Comparison of ENCODE assay signal across 10 mouse cellular contexts in genomic region chr12:116049236-116049635, GRCm38 (mm10). TPM values are rescaled to one million over a fixed set of nuclear protein-coding genes. Genes with fewer than 3 reads are reported as not detected.
DNase-seq lines count a peak whose midpoint lies in the region; ATAC-seq lines count a peak whose summit lies in the region.
"Had no signal": no experiment of that assay in that cellular context is flagged by ENCODE, and none has a peak within 500 bp of the region (broad histone marks: within the 10 kb centered on the region; RNA-seq: fewer than 3 reads in every experiment).

No protein-coding gene starts in this region.

- H3K9ac ChIP-seq in kidney, embryonic 16.5 days (replicated peaks; ENCODE audit: low read length), result peak overlapping the region; percentile 96
- no peak overlapping the region for H3K9ac ChIP-seq in hindbrain, embryonic 15.5 days
- H3K9ac ChIP-seq in neural tube, embryonic 12.5 days, result peak overlapping the region; percentile 93; the same call in 1 of the 2 replicates

- DNase-seq in kidney, adult 11 months, result no peak
- DNase-seq in embryonic facial prominence, embryonic 10.5 days (ENCODE audit: low spot score), result no peak
- no peak for DNase-seq in left cerebral cortex, adult 9 months (ENCODE audit: low spot score in 2 of 2)
- DNase-seq in thymus, postnatal 36 days, result no peak
- no peak for DNase-seq in gastrocnemius, adult 8-10 months (ENCODE audit: low spot score in 2 of 2)
- DNase-seq: cerebellum, adult 2 months; liver, embryonic 13.5 days had no signal

- no peaks in the 10 kb centered on the region for H3K9me3 ChIP-seq in kidney, embryonic 16.5 days (ENCODE audit: low read length)
- H3K9me3 ChIP-seq in embryonic facial prominence, embryonic 10.5 days, result no peaks in the 10 kb centered on the region; the same call in 1 of the 2 replicates
- no peaks in the 10 kb centered on the region for H3K9me3 ChIP-seq in hindbrain, embryonic 15.5 days
- peaks cover 1% of the 10 kb centered on the region; the same call in 1 of the 2 replicates for H3K9me3 ChIP-seq in neural tube, embryonic 12.5 days
- H3K9me3 ChIP-seq: liver, embryonic 13.5 days had no signal

- no peaks in the 10 kb centered on the region for H3K27me3 ChIP-seq in kidney, embryonic 16.5 days (ENCODE audit: insufficient read depth, low read length)
- H3K27me3 ChIP-seq in embryonic facial prominence, embryonic 10.5 days (replicated peaks; ENCODE audit: low read depth, poor library complexity, severe bottlenecking), result no peaks in the 10 kb centered on the region
- H3K27me3 ChIP-seq in hindbrain, embryonic 15.5 days, result no peaks in the 10 kb centered on the region
- H3K27me3 ChIP-seq in neural tube, embryonic 12.5 days (replicated peaks), result no peaks in the 10 kb centered on the region
- H3K27me3 ChIP-seq: liver, embryonic 13.5 days had no signal

- peaks cover 17% of the 10 kb centered on the region for H3K36me3 ChIP-seq in kidney, embryonic 16.5 days (ENCODE audit: insufficient read depth, low read length)
- H3K36me3 ChIP-seq in embryonic facial prominence, embryonic 10.5 days (replicated peaks), result peaks cover 51% of the 10 kb centered on the region
- H3K36me3 ChIP-seq in hindbrain, embryonic 15.5 days, result peaks cover 23% of the 10 kb centered on the region
- H3K36me3 ChIP-seq in neural tube, embryonic 12.5 days, result peaks cover 37% of the 10 kb centered on the region
- H3K36me3 ChIP-seq: liver, embryonic 13.5 days had no signal

- H3K4me2 ChIP-seq in kidney, embryonic 16.5 days (replicated peaks; ENCODE audit: low read depth, low read length), result peak overlapping the region; percentile 76
- H3K4me2 ChIP-seq in hindbrain, embryonic 15.5 days, result peak overlapping the region; percentile 66
- H3K4me2 ChIP-seq in neural tube, embryonic 12.5 days (replicated peaks), result peak overlapping the region; percentile 76

- peaks cover 17% of the 10 kb centered on the region for H3K4me1 ChIP-seq in kidney, embryonic 16.5 days (ENCODE audit: insufficient read depth, low read length)
- H3K4me1 ChIP-seq in embryonic facial prominence, embryonic 10.5 days, result peaks cover 15% of the 10 kb centered on the region
- peaks cover 27% of the 10 kb centered on the region for H3K4me1 ChIP-seq in hindbrain, embryonic 15.5 days (replicated peaks)
- peaks cover 13% of the 10 kb centered on the region for H3K4me1 ChIP-seq in neural tube, embryonic 12.5 days

- no peak overlapping the region for H3K27ac ChIP-seq in kidney, embryonic 16.5 days (ENCODE audit: low read length)
- H3K27ac ChIP-seq in embryonic facial prominence, embryonic 10.5 days (replicated peaks), result 0 out of 2 replicates have a peak overlapping the region, but pooled peaks have one; percentile 99
- H3K27ac ChIP-seq in hindbrain, embryonic 15.5 days (replicated peaks), result no peak overlapping the region
- no peak overlapping the region for H3K27ac ChIP-seq in neural tube, embryonic 12.5 days
- H3K27ac ChIP-seq: liver, embryonic 13.5 days had no signal

- 70% methylated on average over 3 of the region's 3 CpGs for WGBS in kidney, embryonic 16.5 days
- WGBS in embryonic facial prominence, embryonic 10.5 days, result 80% methylated on average over 3 of the region's 3 CpGs
- 92% methylated on average over 3 of the region's 3 CpGs for WGBS in hindbrain, embryonic 15.5 days
- WGBS in neural tube, embryonic 12.5 days, result 90% methylated on average over 3 of the region's 3 CpGs

- peak overlapping the region; percentile 83; the same call in 1 of the 2 replicates for H3K4me3 ChIP-seq in kidney, embryonic 16.5 days (ENCODE audit: low read length)
- peak overlapping the region; percentile 87 for H3K4me3 ChIP-seq in embryonic facial prominence, embryonic 10.5 days
- H3K4me3 ChIP-seq in hindbrain, embryonic 15.5 days, result peak overlapping the region; percentile 92; the same call in 1 of the 2 replicates
- no peak overlapping the region for H3K4me3 ChIP-seq in neural tube, embryonic 12.5 days

- ATAC-seq in kidney, embryonic 16.5 days (ENCODE audit: low FRiP score, low TSS enrichment), result no peak
- ATAC-seq in hindbrain, embryonic 15.5 days (ENCODE audit: low FRiP score, low read depth), result no peak
- ATAC-seq in neural tube, embryonic 12.5 days (ENCODE audit: low FRiP score, low read depth), result no peak

RNA-seq across cellular contexts. Expression of gene Zfp386, which starts 1.7 kb away (rescaled TPM):
- polyA plus RNA-seq in kidney, embryonic 16.5 days (2015; fragmentation: Nextera tagmentation; extraction: Ambion mirVana), result 46.9 and 51.8 TPM in 2 replicates
- polyA plus RNA-seq in embryonic facial prominence, embryonic 10.5 days (2016; fragmentation: Nextera tagmentation; extraction: Ambion mirVana), result 61.0 and 65.0 TPM in 2 replicates
- polyA plus RNA-seq in hindbrain, embryonic 15.5 days (2015; fragmentation: Nextera tagmentation; extraction: Ambion mirVana), result 48.1 and 49.3 TPM in 2 replicates
- polyA plus RNA-seq in neural tube, embryonic 12.5 days (2016; fragmentation: Nextera tagmentation; extraction: Ambion mirVana), result 58.1 and 64.8 TPM in 2 replicates
- total RNA-seq in gastrocnemius, adult 8-10 months (2022), result 10 to 100 TPM; 22.9 to 26.8 (median 24.2) TPM

RNA-seq across cellular contexts. Expression of gene Vipr2, which starts 28.3 kb away (rescaled TPM):
- polyA plus RNA-seq in kidney, embryonic 16.5 days (2015; fragmentation: Nextera tagmentation; extraction: Ambion mirVana), result 0.92 and 1.2 TPM in 2 replicates
- 1.7 and 2.2 TPM in 2 replicates for polyA plus RNA-seq in embryonic facial prominence, embryonic 10.5 days (2016; fragmentation: Nextera tagmentation; extraction: Ambion mirVana)
- 0.41 and 0.91 TPM in 2 replicates for polyA plus RNA-seq in hindbrain, embryonic 15.5 days (2015; fragmentation: Nextera tagmentation; extraction: Ambion mirVana)
- polyA plus RNA-seq in neural tube, embryonic 12.5 days (2016; fragmentation: Nextera tagmentation; extraction: Ambion mirVana), result 0.63 and 0.85 TPM in 2 replicates
- total RNA-seq in gastrocnemius, adult 8-10 months (2022), result 1 to 10 TPM in 2 of 4 experiments, under 1 TPM in 2; 0.77 to 1.5 (median 1.0) TPM
